Mouse (Mus musculus): ENCODE data around the gene Akr1a1.

DNA sequence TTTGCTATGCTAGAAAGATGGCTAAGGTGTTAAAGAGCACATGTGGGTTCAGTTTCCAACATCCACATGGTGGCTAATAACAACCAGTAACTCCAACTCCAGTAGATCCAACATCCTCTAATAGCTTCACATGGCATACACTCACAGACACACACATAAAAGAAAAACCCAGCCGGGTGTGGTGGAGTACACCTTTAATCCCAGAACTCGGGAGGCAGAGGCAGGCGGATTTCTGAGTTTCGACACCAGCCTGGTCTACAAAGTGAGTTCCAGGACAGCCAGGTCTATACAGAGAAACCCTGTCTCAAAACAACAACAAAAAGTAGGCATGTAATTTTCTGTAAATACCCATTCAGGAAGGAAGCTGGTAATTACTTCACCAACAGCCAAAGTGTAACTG, 26.6 kb downstream of the Akr1a1 start:
- TF ChIP-seq POLR2A (IDR thresholded peaks at IDR 0.05; ENCODE audit: extremely low read depth, insufficient read depth, low read length) (no peak), CTCF (IDR thresholded peaks at IDR 0.05; ENCODE audit: extremely low read depth, insufficient read depth, low read length) (no peak)

All from cortical plate, adult 2 months (tissue).